Mouse (Mus musculus): ENCODE measurements around the gene Plekhm3.

DNA sequence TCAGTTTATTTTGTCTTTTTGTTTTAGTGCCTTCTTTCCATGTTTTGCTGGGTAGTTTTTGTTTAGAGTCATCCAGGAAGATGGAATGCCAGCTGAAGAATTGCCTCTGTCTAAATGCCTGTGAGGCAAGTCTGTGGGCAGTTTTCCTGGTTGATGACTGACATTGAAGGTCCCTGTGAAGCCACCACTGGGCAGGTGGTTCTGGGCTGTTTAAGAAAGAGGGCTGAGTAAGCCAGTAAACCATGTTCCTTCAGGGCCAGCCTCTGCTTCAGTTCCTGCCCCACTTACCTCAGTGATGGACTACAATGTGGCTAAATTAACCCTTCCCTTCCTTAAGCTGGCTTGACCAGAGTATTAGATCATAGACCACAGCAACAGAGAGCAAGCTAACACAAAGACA lies 31.6 kb upstream of the Plekhm3 start:
- no peak for TF ChIP-seq CTCF (IDR thresholded peaks at IDR 0.05; ENCODE audit: control insufficient read depth, insufficient read depth, low read length)
- TF ChIP-seq POLR2A (IDR thresholded peaks at IDR 0.05; ENCODE audit: borderline replicate concordance, control insufficient read depth, low read depth, low read length), result no peak
